Mouse (Mus musculus): ENCODE measurements around the gene Tuba8. TPM values are rescaled to one million over a fixed set of nuclear protein-coding genes. Genes with fewer than 3 reads are reported as not detected.

Tuba8 gene
- 7.3 and 14.6 TPM in 2 replicates for total RNA-seq (2017)

- ATAC-seq (replicated peaks in 1 of 2; ENCODE audit: insufficient read depth in 1 of 2, low FRiP score in 2 of 2, low TSS enrichment in 1 of 2, low read depth in 1 of 2, poor library complexity in 2 of 2, severe bottlenecking in 2 of 2) = peak; percentile 46 to 68
These were observed at the start of gene Tuba8 for GRCm38 (mm10) chr6:121210149-121210925. TSS of gene Tuba8 (plus strand) at chr6:121210696.

DNA sequence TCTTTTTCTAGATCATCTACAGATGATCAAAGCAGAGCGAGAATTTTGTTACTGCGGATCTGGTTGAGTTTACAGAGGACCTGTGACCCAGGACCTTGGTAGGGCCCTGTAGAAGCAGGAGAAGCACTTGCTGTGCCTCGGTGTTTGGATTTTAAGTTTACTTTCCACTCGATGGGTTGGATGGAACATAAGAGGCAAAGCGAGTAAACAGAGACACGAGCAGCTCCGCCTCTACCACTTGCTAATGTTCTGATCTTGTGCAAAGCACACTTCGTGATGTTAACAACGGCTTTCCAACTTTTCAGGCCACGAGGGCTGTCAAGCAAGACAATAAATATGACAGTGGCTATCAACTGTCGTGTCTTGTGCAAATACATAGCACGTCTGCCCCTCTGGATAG lies 47.9 kb upstream of the Tuba8 start:
- no peak for ATAC-seq (replicated peaks in 1 of 2; ENCODE audit: insufficient read depth in 1 of 2, low FRiP score in 2 of 2, low TSS enrichment in 1 of 2, low read depth in 1 of 2, poor library complexity in 2 of 2, severe bottlenecking in 2 of 2)

DNA sequence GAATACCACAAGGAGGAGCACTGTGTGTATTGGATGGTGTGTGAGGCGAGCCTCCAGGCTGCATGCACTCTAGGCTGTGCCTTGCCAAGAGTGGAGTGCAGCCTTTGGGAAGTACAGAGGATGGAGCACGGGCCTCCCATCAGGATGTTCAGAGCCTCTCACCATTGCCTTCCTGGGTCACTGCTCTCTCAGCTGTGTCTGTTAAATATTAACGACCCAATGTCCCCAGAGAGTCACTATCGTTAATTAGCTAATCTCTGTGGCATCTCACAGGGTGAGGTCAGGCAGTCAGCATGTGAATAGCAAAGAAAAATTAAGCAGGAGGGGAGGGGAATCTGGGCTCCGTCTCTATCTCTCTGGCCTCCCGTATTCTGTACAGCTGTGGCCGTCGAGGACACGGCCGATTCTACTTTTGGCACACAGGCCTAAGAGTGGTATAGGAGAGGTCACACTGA lies 44.4 kb upstream of the Tuba8 start:
- ATAC-seq (replicated peaks in 1 of 2; ENCODE audit: insufficient read depth in 1 of 2, low FRiP score in 2 of 2, low TSS enrichment in 1 of 2, low read depth in 1 of 2, poor library complexity in 2 of 2, severe bottlenecking in 2 of 2) = no peak

DNA sequence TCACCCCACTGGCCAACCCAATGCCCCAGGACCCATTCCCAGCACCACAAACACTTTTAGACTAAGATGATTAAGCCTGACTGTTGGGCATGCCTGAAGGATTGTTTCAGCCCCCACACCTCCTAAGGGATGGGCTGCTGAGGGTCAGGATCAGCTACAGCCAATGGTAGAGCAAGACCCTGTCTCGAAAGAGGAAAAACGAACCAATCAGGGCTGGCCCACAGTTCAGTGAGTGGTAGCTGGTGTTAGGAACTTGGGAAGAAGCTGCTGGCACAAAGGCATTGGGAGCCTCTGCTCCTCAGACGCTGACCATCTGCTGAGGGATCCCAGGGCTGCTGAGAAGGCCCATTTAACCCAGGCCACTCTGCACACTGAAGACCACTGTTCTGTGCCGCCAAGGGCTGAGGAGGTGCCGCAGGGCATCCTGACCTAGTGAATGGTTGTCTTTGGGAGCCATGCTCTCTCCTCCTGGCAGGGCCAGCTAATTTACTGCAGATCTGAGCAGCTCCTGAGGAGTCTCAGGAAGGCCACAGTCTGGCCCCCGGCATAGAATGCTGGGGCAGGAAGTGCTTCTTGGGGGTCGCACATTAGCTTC lies 43.0 kb upstream of the Tuba8 start:
- ATAC-seq (replicated peaks in 1 of 2; ENCODE audit: insufficient read depth in 1 of 2, low FRiP score in 2 of 2, low TSS enrichment in 1 of 2, low read depth in 1 of 2, poor library complexity in 2 of 2, severe bottlenecking in 2 of 2) = no peak

- no peak for ATAC-seq (replicated peaks in 1 of 2; ENCODE audit: insufficient read depth in 1 of 2, low FRiP score in 2 of 2, low TSS enrichment in 1 of 2, low read depth in 1 of 2, poor library complexity in 2 of 2, severe bottlenecking in 2 of 2)
These were observed 39.4 kb upstream of the Tuba8 start for GRCm38 (mm10) chr6:121171102-121171501.

DNA sequence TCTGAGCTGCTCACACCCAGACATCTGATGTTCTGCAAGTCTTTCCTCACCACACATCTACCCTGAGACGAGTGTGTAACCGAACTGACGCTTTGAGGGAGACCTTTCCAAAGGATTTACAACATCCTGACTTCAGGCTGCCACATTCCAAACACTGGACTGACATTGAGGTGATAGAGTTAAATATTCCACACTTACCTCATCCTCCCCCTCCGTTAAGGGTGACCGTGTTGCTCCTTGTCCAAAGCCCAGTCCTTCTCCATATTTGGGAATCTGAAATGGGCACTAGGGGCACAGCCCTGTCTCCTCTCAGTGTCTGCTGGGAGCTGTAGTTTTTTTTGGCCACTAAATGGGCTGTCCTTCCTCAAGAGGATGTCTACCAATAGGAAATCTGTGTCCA lies 37.0 kb upstream of the Tuba8 start:
- no peak for ATAC-seq (replicated peaks in 1 of 2; ENCODE audit: insufficient read depth in 1 of 2, low FRiP score in 2 of 2, low TSS enrichment in 1 of 2, low read depth in 1 of 2, poor library complexity in 2 of 2, severe bottlenecking in 2 of 2)

GRCm38 (mm10) chr6:121174761-121175160 lies 35.7 kb upstream of the Tuba8 start:
- ATAC-seq (replicated peaks in 1 of 2; ENCODE audit: insufficient read depth in 1 of 2, low FRiP score in 2 of 2, low TSS enrichment in 1 of 2, low read depth in 1 of 2, poor library complexity in 2 of 2, severe bottlenecking in 2 of 2) = no peak

- no peak for ATAC-seq (replicated peaks in 1 of 2; ENCODE audit: insufficient read depth in 1 of 2, low FRiP score in 2 of 2, low TSS enrichment in 1 of 2, low read depth in 1 of 2, poor library complexity in 2 of 2, severe bottlenecking in 2 of 2)
These were observed 34.3 kb upstream of the Tuba8 start for GRCm38 (mm10) chr6:121176011-121176730.

- no peak for ATAC-seq (replicated peaks in 1 of 2; ENCODE audit: insufficient read depth in 1 of 2, low FRiP score in 2 of 2, low TSS enrichment in 1 of 2, low read depth in 1 of 2, poor library complexity in 2 of 2, severe bottlenecking in 2 of 2)
These were observed 33.8 kb upstream of the Tuba8 start for GRCm38 (mm10) chr6:121176731-121177098.

- ATAC-seq (replicated peaks in 1 of 2; ENCODE audit: insufficient read depth in 1 of 2, low FRiP score in 2 of 2, low TSS enrichment in 1 of 2, low read depth in 1 of 2, poor library complexity in 2 of 2, severe bottlenecking in 2 of 2) = no peak
These were observed 33.3 kb upstream of the Tuba8 start for GRCm38 (mm10) chr6:121177118-121177708.

DNA sequence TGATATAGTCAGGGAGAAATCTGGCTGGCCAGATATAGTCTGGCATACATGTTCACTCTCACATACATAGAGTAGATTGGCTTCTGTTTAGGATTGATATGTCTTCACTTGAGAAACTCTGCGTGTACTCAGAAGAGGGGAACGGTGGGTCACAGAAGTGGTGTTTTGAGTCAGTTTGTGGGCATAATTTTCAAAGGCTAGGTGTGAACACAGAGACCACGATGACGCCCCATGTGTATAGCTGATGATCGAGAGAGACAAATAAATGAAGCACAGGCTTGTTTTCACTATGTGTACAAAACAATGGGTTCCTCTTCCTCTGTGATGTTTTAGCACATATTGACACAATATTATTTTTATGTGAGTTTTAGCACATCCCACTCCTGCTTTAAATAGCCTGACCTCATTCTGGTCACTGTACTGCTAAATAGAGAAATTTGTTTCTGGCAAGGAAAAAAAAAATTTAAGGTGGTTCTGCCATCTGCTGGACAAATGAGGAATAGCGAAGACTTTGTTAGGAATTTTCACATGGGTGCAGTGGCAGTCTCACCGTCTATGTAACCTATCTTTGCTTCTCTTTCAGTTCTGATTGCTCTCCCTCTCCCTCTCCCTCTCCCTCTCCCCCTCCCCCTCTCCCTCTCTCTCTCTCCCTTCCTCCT lies 31.7 kb upstream of the Tuba8 start:
- no peak; a peak in 1 of 4 replicates for ATAC-seq (replicated peaks in 1 of 2; ENCODE audit: insufficient read depth in 1 of 2, low FRiP score in 2 of 2, low TSS enrichment in 1 of 2, low read depth in 1 of 2, poor library complexity in 2 of 2, severe bottlenecking in 2 of 2)

DNA sequence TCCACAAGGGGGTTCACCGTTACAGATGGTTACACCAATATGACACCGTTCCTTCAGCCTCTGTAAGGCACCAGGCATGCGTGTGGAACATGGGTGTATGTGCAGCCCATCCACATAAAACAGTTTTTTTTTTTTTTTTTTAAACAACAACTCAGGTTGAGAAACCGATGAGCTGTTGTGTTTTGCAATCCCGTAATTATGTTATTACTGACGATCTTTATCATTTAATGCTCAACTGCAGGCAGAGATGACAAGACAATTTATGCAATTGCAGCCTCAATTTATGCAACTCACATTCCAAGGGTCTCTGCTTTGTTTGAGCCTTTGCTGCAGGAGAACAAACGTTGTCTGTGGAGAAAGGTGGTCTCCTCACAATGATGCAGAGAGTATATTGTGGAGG lies 30.6 kb upstream of the Tuba8 start:
- ATAC-seq (replicated peaks in 1 of 2; ENCODE audit: insufficient read depth in 1 of 2, low FRiP score in 2 of 2, low TSS enrichment in 1 of 2, low read depth in 1 of 2, poor library complexity in 2 of 2, severe bottlenecking in 2 of 2) = no peak

- peak; percentile 92 to 94 for ATAC-seq (replicated peaks in 1 of 2; ENCODE audit: insufficient read depth in 1 of 2, low FRiP score in 2 of 2, low TSS enrichment in 1 of 2, low read depth in 1 of 2, poor library complexity in 2 of 2, severe bottlenecking in 2 of 2)
These were observed 26.9 kb upstream of the Tuba8 start, which contains the start of gene Pex26 for GRCm38 (mm10) chr6:121183414-121184173. TSS of gene Pex26 (plus strand) at chr6:121183667.

DNA sequence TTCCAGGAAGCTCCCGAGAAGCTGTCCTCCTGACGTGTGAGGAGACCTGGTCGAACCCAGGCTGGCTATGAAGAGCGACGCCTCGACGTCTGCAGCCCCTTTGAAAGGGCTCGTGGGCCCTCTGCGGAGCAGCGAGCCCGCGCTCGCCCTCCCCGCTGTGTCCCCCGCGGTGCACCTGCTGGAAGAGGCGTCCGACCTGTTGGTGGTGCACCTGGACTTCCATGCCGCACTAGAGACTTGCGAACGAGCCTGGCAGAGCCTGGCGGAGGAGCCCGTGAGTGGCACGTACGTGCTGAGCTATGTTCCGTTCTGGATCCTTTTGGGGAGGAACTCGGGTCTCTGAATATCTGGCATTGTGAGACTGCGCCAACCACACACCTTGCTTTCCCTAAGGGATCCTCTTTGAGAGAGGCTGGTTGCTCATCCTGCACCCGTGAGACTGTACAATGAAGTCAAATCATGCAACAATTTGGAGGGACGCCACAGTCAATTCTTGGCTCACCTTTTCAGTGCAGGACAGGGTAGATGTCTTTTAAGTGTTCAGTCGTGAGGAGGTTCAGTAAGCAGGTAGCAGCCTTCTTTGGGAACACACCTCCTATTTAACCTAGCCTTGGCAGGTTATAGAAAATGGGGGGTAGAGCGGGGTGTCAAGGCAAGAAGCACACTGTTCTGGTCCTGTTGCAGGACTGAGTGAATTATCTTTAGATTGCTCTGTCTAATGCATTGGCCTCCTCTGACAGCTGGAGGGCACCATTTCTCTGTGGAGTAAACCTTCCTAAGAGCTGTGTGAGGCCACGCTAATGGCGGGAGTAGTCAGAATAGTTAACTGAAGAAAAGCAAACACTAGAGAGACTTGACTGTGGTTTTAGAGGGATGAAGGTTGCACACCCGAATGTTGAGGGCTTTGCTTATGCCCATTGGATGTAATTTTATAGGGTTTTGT lies 26.0 kb upstream of the Tuba8 start:
- peak; percentile 85 to 86 for ATAC-seq (replicated peaks in 1 of 2; ENCODE audit: insufficient read depth in 1 of 2, low FRiP score in 2 of 2, low TSS enrichment in 1 of 2, low read depth in 1 of 2, poor library complexity in 2 of 2, severe bottlenecking in 2 of 2)

GRCm38 (mm10) chr6:121185232-121185631 lies 25.3 kb upstream of the Tuba8 start:
- no peak for ATAC-seq (replicated peaks in 1 of 2; ENCODE audit: insufficient read depth in 1 of 2, low FRiP score in 2 of 2, low TSS enrichment in 1 of 2, low read depth in 1 of 2, poor library complexity in 2 of 2, severe bottlenecking in 2 of 2)
